Mouse (Mus musculus) layer of hippocampus, adult 18-20 months (tissue): ENCODE measurements around the gene Kcnh6. TPM values are rescaled to one million over a fixed set of nuclear protein-coding genes. Genes with fewer than 3 reads are reported as not detected.
A peak's percentile ranks its signal among the peaks of the same experiment; 100 is the strongest.
"Not testable (repeated sequence)": the region's sequence is repeated elsewhere in the genome, so short reads cannot be mapped to it uniquely, and the experiment has no call there.

Experiments used
- DNase-seq, 2 experiments: peaks; one replicate each; pipeline ENCODE4 v3.0.0; 2022; ENCODE audit warnings: low spot score in 2 of 2
- total RNA-seq, 2 experiments: library from RNA; stranded (reverse); gene quantifications; 2 replicates each; pipeline ENCODE4 v1.2.3; 2021

Gene Kcnh6
- total RNA-seq, 2 experiments from 2014 or later: 0.72 to 0.94 TPM

- peak in 1 of 2 experiments; percentile 60 for DNase-seq
Observed at GRCm38 (mm10) chr11:106013556-106014225, 5.8 kb downstream of the Kcnh6 start.

- DNase-seq: peak in 1 of 2 experiments; percentile 28
Observed at GRCm38 (mm10) chr11:106016440-106016839, 8.5 kb downstream of the Kcnh6 start.

GRCm38 (mm10) chr11:106020051-106020763 lies 12.3 kb downstream of the Kcnh6 start:
- peak; percentile 47 to 71 for DNase-seq

DNA sequence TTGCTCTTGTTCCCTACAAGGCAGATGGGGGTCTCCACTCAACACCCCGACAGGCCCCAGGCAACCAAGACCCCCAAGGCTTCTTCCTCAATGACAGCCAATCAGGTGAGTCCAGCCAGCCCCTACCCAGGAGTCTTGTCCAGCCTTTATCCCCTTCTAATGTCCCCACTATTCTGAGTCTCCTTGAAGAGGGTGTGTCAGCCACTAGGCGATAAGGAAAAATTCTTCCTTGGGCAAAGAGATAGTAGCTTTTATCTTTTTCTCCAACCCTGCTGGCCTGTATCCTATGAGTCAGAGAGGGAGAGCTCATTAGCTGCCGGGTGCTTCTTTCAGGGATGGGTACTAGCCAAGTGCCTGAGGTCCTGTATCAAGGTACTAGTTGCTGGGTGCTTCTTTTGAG lies 17.9 kb downstream of the Kcnh6 start:
- DNase-seq: no peak

GRCm38 (mm10) chr11:106026465-106027151 lies 18.7 kb downstream of the Kcnh6 start:
- peak; percentile 41 to 82 for DNase-seq

DNA sequence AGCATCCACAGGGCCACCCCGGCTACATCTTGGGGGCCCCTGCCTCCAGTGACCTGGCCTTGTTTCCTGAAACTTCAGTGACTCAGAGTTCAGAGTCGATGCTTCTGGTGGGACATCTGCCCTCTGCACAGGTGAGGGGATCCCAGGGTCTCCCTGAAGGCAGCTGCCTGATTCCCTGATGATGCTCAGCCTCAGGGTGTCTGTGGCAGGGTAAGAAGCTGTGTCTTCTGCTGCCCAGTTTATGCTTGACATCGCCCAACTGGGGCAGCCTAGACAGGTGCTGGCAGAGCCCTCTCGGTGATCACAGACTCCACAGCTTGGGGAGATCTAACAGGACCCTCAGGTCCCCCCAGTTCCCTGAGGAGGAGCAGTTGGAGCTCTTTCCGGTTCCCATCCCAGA lies 19.7 kb downstream of the Kcnh6 start:
- no peak for DNase-seq

GRCm38 (mm10) chr11:106032074-106032473 lies 24.1 kb downstream of the Kcnh6 start:
- not testable (repeated sequence) for DNase-seq

DNA sequence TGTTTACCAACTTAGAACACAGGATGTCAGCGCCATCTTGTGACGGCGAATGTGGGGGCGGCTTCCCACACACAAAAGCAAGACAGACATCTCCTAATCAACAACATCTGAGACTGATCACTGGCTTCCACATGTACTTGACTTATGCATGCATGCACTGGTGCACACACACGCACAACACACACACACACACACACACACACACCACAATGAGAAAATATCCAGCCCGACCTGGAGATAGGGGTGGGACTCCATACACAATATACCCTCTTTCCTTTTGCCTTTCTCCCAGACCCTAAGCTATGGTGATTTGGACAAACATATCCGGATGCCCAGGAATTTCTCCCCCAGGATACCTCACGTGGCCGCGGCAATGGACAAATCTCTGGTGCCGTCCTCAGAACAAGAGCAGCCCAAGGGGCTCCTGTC lies 25.6 kb downstream of the Kcnh6 start:
- peak in 1 of 2 experiments; percentile 55 for DNase-seq

- no peak for DNase-seq
Observed at GRCm38 (mm10) chr11:106034986-106035385, 27.1 kb downstream of the Kcnh6 start.

DNA sequence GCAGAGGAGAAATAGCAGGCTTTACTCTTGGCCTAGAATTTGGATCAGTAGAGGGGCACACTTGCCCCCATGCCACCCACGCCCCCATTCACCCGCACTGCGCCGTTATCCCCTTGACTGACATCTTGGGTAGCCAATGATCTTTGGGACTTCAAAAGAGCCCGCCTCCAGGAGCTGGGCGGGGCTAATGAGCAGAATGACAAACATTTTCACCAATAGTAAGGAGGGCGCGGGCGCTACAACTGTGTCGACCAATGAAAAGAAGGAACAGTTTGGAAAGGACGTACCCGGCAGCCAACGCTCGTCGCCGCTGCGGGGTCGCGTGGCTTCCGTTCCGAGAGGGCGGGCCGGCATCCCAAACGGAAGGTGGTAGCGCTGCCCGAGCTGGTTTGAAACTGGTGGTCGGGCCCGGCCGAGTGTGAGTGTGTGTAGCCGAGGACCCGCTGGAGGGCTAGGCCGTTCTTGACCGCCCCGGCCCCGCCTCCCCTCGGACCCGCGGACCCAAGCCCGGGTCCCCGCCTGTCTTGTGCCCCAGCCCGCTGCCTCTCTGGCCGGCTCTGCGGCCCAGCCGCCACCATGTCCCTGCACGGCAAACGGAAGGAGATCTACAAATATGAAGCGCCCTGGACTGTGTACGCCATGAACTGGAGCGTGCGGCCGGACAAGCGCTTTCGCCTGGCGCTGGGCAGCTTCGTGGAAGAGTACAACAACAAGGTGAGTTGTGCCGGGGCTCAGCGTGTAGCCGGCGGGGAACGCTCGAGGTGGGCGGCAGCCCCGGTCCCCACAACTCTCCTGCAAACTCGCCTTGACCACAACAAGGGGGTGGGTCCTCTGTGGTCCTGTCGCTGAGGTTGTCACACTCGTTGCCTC lies 28.9 kb downstream of the Kcnh6 start, which contains the start of gene Dcaf7:
TSS of gene Dcaf7 (plus strand) at position 325 of the 870 bp plus-strand sequence.
- DNase-seq: peak; percentile 98 to 99

GRCm38 (mm10) chr11:106037418-106037751 lies 29.5 kb downstream of the Kcnh6 start:
- DNase-seq: peak; percentile 46 to 57

GRCm38 (mm10) chr11:106044349-106044748 lies 36.4 kb downstream of the Kcnh6 start:
- DNase-seq: no peak

DNA sequence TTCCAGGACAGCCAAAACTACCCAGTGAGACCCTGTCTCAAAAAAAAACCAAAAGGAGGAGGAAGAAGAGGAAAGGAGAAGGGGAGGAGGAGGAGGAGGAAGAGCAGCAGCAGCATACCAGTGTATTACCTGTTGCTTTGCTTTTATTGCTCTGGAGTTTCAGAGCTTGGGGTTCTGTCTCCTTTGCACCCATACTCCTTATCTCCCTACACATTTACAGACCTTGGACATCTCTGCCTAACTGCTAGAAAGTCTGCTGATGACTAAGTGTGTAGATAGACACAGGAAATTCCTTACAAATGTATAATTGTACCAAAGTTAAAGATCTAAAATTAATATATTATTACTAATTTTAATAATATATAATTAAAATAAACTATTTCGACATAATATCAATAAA lies 37.3 kb downstream of the Kcnh6 start:
- no peak for DNase-seq

DNA sequence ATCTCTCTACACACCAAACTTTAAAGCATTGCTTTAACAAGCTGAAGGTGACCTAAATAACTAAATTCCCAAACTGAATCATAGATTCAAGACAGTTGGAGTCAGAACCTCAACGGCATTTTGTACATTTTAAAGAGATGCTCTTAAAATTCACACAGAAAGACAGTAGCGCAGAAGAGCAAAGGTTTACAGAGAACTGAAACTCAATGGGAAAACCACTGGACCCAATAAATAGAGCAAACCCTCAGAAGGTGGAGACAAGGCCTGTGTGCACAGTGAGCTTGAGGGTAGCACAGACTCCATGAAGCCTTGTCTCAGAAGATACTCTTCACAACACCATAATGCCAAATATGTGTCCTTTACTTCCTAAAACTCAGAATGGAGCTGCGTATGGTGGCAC lies 37.9 kb downstream of the Kcnh6 start:
- DNase-seq: no peak

DNA sequence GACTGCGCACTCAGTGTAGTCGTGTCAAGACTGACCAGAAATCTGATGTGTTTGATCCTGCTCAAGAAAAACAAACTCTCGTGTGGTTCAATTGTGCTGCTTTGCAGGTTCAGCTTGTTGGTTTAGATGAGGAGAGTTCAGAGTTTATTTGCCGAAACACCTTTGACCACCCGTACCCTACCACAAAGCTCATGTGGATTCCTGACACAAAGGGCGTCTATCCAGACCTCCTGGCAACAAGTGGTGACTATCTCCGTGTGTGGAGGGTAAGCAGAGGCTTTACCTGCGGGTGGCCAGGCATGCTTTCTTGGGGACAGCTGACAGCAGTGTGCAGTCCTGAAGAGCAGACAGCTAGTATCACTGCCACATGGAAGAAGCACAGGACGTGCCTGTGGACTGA lies 38.7 kb downstream of the Kcnh6 start:
- no peak for DNase-seq

GRCm38 (mm10) chr11:106053921-106054320 lies 46.0 kb downstream of the Kcnh6 start:
- DNase-seq: no peak

DNA sequence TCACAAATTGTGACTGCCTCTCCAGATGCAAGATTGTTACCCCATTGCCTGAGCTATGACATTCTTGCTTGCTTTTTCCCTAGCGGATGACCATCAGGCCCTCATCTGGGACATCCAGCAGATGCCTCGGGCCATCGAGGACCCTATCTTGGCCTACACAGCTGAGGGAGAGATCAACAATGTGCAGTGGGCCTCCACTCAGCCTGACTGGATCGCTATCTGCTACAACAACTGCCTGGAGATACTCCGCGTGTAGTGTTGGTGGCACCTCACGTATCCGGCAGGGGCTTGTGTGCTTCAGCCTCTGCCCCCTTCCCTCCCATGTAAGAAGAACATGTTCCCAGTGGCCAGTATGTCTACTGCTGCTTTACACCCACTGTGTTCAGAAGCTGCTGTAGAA lies 46.7 kb downstream of the Kcnh6 start:
- no peak for DNase-seq

- DNase-seq: no peak
Observed at GRCm38 (mm10) chr11:106055341-106055740, 47.4 kb downstream of the Kcnh6 start.

GRCm38 (mm10) chr11:106056819-106057491 lies 49.0 kb downstream of the Kcnh6 start:
- DNase-seq: no peak

GRCm38 (mm10) chr11:106058020-106058419 lies 50.1 kb downstream of the Kcnh6 start:
- no peak for DNase-seq

- no peak for DNase-seq
Observed at GRCm38 (mm10) chr11:106060549-106060948, 52.6 kb downstream of the Kcnh6 start.
